Mouse (Mus musculus) lung, embryonic 16.5 days (tissue): ENCODE results near the gene Amy2a2. TPM values are rescaled to one million over a fixed set of nuclear protein-coding genes. Genes with fewer than 3 reads are reported as not detected.
"Not testable (repeated sequence)": the region's sequence is repeated elsewhere in the genome, so short reads cannot be mapped to it uniquely, and the experiment has no call there.

Source experiments
- ATAC-seq: fragments of 200-750 bp; cut with Nextera tagmentation; 2 replicates; pipeline ENCODE4 v1.8.0; 2017; ENCODE audit warnings: low read depth, mild to moderate bottlenecking, moderate library complexity
- H3K27ac ChIP-seq: fragments of 300-500 bp; sonication (generic); 2 replicates; pipeline ENCODE4 v1.5.1; 2014; ENCODE audit warnings: mild to moderate bottlenecking, control low read depth, low read length
- H3K27me3 ChIP-seq: fragments of 300-500 bp; sonication (generic); 2 replicates; pipeline ENCODE4 v1.6.1; 2014; ENCODE audit warnings: low read depth, low read length, mixed read lengths; ENCODE audit not compliant: control insufficient read depth, insufficient read depth
- H3K36me3 ChIP-seq: fragments of 300-500 bp; sonication (generic); 2 replicates; pipeline ENCODE4 v1.6.1; 2014; ENCODE audit warnings: low read length; ENCODE audit not compliant: control insufficient read depth, insufficient read depth
- H3K4me1 ChIP-seq: fragments of 300-500 bp; sonication (generic); replicated peaks from 2 replicates; pipeline ENCODE4 v1.6.1; 2014; ENCODE audit warnings: low read length, mixed read lengths; ENCODE audit not compliant: control insufficient read depth, insufficient read depth
- H3K4me2 ChIP-seq: fragments of 300-500 bp; sonication (generic); 2 replicates; pipeline ENCODE4 v1.6.1; 2014; ENCODE audit warnings: low read depth, low read length, control low read depth
- H3K4me3 ChIP-seq: fragments of 300-500 bp; sonication (generic); 2 replicates; pipeline ENCODE4 v1.5.1; 2014; ENCODE audit warnings: mild to moderate bottlenecking, low read length, control low read depth
- H3K9ac ChIP-seq: fragments of 300-500 bp; sonication (generic); 2 replicates; pipeline ENCODE4 v1.6.1; 2014; ENCODE audit warnings: low read length, control low read depth
- H3K9me3 ChIP-seq: fragments of 300-500 bp; sonication (generic); 2 replicates; pipeline ENCODE4 v1.6.1; 2016; ENCODE audit warnings: low read length; ENCODE audit not compliant: control insufficient read depth
- WGBS: fragments of 180-500 bp; shearing (Covaris S2); extraction: QIAGEN DNeasy Blood & Tissue Kit; methylation state at CpG from one replicate; pipeline ENCODE4 v1.1.7; 2014; 5-methylcytosine and 5-hydroxymethylcytosine counted together
- polyA plus RNA-seq: library from polyadenylated mRNA; unstranded; fragments of >200 nt; fragmentation: Nextera tagmentation; extraction: Ambion mirVana; gene quantifications from 2 replicates; pipeline ENCODE4 v1.2.1, GENCODE M21; 2015

The Amy2a2 gene
- polyA plus RNA-seq: not detected in 2 replicates

GRCm38 (mm10) chr3:113356558-113356957 lies at the start of gene Amy2a2:
Amy2a2 (minus strand) TSS chr3:113356658.
- not testable (repeated sequence) for ATAC-seq, H3K4me3 ChIP-seq, H3K27me3 ChIP-seq, H3K27ac ChIP-seq, H3K9ac ChIP-seq, H3K9me3 ChIP-seq, H3K4me2 ChIP-seq, H3K36me3 ChIP-seq, H3K4me1 ChIP-seq
- WGBS: no CpG with 5 or more reads among the region's 4 CpGs

DNA sequence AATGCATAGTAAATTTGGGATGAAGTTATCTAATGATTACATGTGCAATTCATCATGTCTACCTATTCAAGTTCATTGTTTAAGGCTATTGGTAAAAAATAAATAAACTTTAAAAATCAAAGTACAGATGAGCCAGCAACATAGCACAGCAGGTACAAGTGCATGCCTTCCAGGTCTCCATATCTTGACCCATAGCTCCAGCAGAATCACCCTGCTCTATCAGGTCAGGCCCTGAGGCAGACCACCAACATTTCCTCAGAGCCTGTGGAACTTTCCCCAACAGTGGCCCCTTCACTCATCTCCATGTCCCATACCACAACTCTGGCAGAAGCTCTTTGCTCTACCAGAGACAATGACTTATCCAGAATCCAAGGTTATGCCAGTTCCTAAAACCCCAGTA lies 11.0 kb downstream of the Amy2a2 start:
- not testable (repeated sequence) for H3K4me2 ChIP-seq, H3K4me3 ChIP-seq, H3K4me1 ChIP-seq, H3K27me3 ChIP-seq, H3K9ac ChIP-seq, ATAC-seq, H3K27ac ChIP-seq, H3K36me3 ChIP-seq, H3K9me3 ChIP-seq

DNA sequence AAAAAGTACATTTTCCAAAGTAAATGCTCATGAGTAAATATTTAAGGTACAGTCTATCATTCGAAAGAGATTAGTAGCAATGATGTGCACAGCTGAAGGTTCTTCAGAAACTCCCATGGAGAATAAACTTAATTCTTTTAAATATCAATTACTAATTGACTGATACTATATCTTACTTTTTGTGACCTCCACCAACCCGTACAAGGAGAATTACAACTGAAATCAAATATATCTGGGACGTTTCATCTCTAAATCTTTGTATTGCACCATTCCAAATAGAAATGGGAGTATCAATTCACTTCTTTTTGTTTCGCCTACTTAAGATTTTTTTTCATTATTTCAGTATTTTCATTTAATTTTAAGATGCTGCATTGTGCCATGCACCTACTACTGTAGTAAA lies 32.5 kb downstream of the Amy2a2 start, which contains the start of gene Amy2a3:
Gene Amy2a3 (minus strand): TSS at position 101 of the 400 bp plus-strand sequence.
- H3K4me1 ChIP-seq, H3K9me3 ChIP-seq, H3K4me3 ChIP-seq, H3K9ac ChIP-seq, H3K4me2 ChIP-seq, H3K36me3 ChIP-seq, H3K27ac ChIP-seq, H3K27me3 ChIP-seq, ATAC-seq: not testable (repeated sequence)
- no CpG with 5 or more reads among the region's 4 CpGs for WGBS

GRCm38 (mm10) chr3:113312937-113313336 lies 43.5 kb downstream of the Amy2a2 start:
- H3K9ac ChIP-seq, H3K4me3 ChIP-seq, H3K36me3 ChIP-seq, H3K4me1 ChIP-seq, ATAC-seq, H3K4me2 ChIP-seq, H3K27me3 ChIP-seq, H3K27ac ChIP-seq, H3K9me3 ChIP-seq: not testable (repeated sequence)
- WGBS: no CpG with 5 or more reads among the region's 3 CpGs

Other genes with a start within 250 kb of the Amy2a2 start
- gene Amy2a5, start 97.8 kb downstream of the Amy2a2 start, polyA plus RNA-seq: 0.62 TPM in 1 of 2 replicates, not detected in the other
- gene Amy2a4, start 65.2 kb downstream of the Amy2a2 start, polyA plus RNA-seq: not detected in 2 replicates
- gene Amy2a3, start 32.6 kb downstream of the Amy2a2 start, polyA plus RNA-seq: not detected in 2 replicates
- gene Amy2a1, start 175.8 kb upstream of the Amy2a2 start, polyA plus RNA-seq: 0.19 and 2.1 TPM in 2 replicates